Mouse (Mus musculus) midbrain, postnatal 0 days (tissue): ENCODE measurements around the gene Noct. TPM values are rescaled to one million over a fixed set of nuclear protein-coding genes. Genes with fewer than 3 reads are reported as not detected.
"Not testable (repeated sequence)": the region's sequence is repeated elsewhere in the genome, so short reads cannot be mapped to it uniquely, and the experiment has no call there.

Source experiments
- ATAC-seq: fragments of 200-750 bp; cut with Nextera tagmentation; 2 replicates; pipeline ENCODE4 v1.8.0; 2017; ENCODE audit warnings: moderate number of reproducible peaks, mild to moderate bottlenecking, moderate TSS enrichment, moderate library complexity; ENCODE audit not compliant: low FRiP score
- DNase-seq: peaks from one replicate; pipeline ENCODE4 v3.0.0-alpha.2; 2015; ENCODE audit warnings: low spot score
- H3K27ac ChIP-seq: fragments of 300-500 bp; sonication (generic); 2 replicates; pipeline ENCODE4 v1.5.1; 2014; ENCODE audit warnings: low read depth, mild to moderate bottlenecking, low read length, mixed read lengths
- H3K27me3 ChIP-seq: fragments of 300-500 bp; sonication (generic); 2 replicates; pipeline ENCODE4 v1.6.1; 2014; ENCODE audit warnings: low read length, control low read depth, mixed read lengths; ENCODE audit not compliant: insufficient read depth
- H3K36me3 ChIP-seq: fragments of 300-500 bp; sonication (generic); 2 replicates; pipeline ENCODE4 v1.6.1; 2014; ENCODE audit warnings: low read length, control low read depth, mixed read lengths; ENCODE audit not compliant: insufficient read depth
- H3K4me1 ChIP-seq: fragments of 300-500 bp; sonication (generic); 2 replicates; pipeline ENCODE4 v1.6.1; 2014; ENCODE audit warnings: mild to moderate bottlenecking, control low read depth, antibody characterized with exemption, low read length, mixed read lengths; ENCODE audit not compliant: insufficient read depth
- H3K4me2 ChIP-seq: fragments of 300-500 bp; sonication (generic); 2 replicates; pipeline ENCODE4 v1.6.1; 2014; ENCODE audit warnings: low read depth, mild to moderate bottlenecking, low read length, mixed read lengths; ENCODE audit not compliant: poor library complexity, severe bottlenecking
- H3K4me3 ChIP-seq: fragments of 300-500 bp; sonication (generic); 2 replicates; pipeline ENCODE4 v1.5.1; 2014; ENCODE audit warnings: low read depth, mild to moderate bottlenecking, low read length, moderate library complexity
- H3K9ac ChIP-seq: fragments of 300-500 bp; sonication (generic); replicated peaks from 2 replicates; pipeline ENCODE4 v1.6.1; 2014; ENCODE audit warnings: mild to moderate bottlenecking, low read length, moderate library complexity, mixed read lengths; ENCODE audit not compliant: poor library complexity, severe bottlenecking
- H3K9me3 ChIP-seq: fragments of 300-500 bp; sonication (generic); 2 replicates; pipeline ENCODE4 v1.6.1; 2016; ENCODE audit warnings: low read length, control low read depth
- CTCF ChIP-seq: IDR thresholded peaks from 2 replicates; pipeline ENCODE4 v1.5.1; 2016; ENCODE audit warnings: antibody characterized with exemption, mild to moderate bottlenecking
- WGBS: fragments of 180-500 bp; shearing (Covaris S2); extraction: QIAGEN DNeasy Blood & Tissue Kit; methylation state at CpG from one replicate; pipeline ENCODE4 v1.1.7; 2014; 5-methylcytosine and 5-hydroxymethylcytosine counted together
- polyA plus RNA-seq: library from polyadenylated mRNA; unstranded; fragments of >200 nt; fragmentation: Nextera tagmentation; extraction: Ambion mirVana; gene quantifications from 2 replicates; pipeline ENCODE4 v1.2.1, GENCODE M21; 2015
- total RNA-seq: library from RNA; depleted of rRNA; stranded (reverse); fragments of >200 nt; gene quantifications from 2 replicates; pipeline ENCODE4 v1.2.3, GENCODE M21; 2014

Gene Noct
- total and polyA plus RNA-seq, 2 experiments from 2014 or later: 36.7 to 50.0 TPM

DNA sequence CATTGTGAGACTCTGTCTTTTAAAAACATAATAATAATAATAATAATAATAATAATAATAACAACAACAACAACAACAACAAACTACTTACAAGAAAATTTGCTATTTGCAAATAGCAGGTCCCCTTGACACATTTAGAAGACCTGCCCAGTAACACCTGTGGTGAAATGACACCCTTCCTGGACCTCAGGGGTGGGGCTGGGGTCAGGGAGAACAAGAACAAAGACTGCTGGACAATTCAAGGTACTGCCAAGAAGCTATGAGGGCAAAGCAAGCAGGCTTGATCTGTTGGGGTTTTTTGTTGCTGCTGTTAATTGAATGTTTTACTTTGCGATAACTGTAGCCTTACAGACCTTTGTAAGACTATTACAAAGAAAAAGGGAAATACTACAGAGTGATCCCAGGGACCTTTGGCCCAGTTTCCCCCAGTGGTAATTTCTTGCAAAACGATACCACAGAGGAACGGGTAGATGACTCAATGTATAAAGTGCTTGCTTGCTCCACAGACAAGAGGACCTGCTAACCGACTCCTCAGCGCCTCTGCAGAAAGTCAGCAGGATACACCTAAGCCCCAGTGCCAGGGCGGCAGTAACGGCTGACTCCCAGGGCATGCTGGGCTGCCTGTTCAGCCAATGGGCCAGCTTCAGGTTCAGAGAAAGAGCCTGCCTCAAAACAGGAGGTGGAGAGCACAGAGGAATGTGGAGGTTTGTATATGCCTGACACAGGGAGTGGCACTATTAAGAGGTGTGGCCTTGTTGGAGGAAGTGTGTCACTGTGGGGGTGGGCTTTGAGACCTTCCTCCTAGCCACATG is 14.5 kb upstream of the Noct start:
- Histone ChIP-seq H3K9me3 (no peaks in the 10 kb centered on the region), H3K4me1 (no peaks in the 10 kb centered on the region), H3K4me3 (no peak overlapping the region), H3K4me2 (no peak overlapping the region), H3K9ac (no peak overlapping the region), H3K27me3 (no peaks in the 10 kb centered on the region), H3K36me3 (no peaks in the 10 kb centered on the region), H3K27ac (no peak overlapping the region)
- TF ChIP-seq CTCF: no peak
- DNase-seq: no peak
- no peak for ATAC-seq
- 87% methylated on average over 7 of the region's 7 CpGs for WGBS

DNA sequence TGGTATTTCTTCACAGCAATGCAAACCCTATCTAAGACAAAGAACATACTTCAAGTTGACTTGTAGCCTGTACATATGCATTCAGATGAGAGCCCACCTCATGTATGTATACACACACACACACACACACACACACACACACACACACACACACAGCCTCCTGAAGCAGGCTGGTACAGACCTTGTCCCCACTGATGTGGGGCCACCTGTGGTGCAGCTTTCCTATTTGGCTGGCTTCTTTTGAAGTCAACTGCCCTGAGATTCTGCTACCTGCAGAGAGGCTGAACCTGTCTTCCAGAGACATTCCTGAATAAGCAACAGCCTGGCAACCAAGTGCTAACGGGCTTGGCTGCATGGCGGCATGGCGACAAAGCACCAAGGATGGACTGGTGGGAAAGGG is 13.8 kb upstream of the Noct start:
- H3K27ac ChIP-seq: no peak overlapping the region
- H3K9ac ChIP-seq: no peak overlapping the region
- no peaks in the 10 kb centered on the region for H3K4me1 ChIP-seq
- no peak overlapping the region for H3K4me2 ChIP-seq
- no peaks in the 10 kb centered on the region for H3K27me3 ChIP-seq
- ATAC-seq: no peak
- WGBS: 88% methylated on average over 3 of the region's 3 CpGs
- H3K9me3 ChIP-seq: no peaks in the 10 kb centered on the region
- H3K4me3 ChIP-seq: no peak overlapping the region
- TF ChIP-seq CTCF: no peak
- no peak for DNase-seq
- no peaks in the 10 kb centered on the region for H3K36me3 ChIP-seq

DNA sequence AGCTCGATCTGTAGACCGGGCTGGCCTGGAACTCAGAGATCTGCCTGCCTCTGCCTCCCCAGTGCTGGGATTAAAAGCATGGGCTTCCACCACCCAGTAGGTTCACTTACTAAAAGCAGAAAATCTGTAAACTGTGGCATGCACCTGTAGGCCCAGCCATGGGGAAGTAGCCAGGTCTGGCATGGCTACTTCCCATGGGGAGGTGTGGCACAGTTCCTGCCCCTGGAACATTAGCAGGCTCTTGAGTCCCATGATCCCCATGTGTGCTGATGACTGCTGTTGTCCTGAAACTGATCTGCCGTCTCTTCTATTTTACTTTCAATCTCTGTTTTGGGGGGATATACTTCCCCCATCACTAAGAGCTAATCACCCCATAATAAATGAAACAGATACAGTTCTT is 11.1 kb upstream of the Noct start:
- no peak overlapping the region for H3K4me2 ChIP-seq
- H3K27me3 ChIP-seq: no peaks in the 10 kb centered on the region
- 98% methylated on average over 3 of the region's 3 CpGs for WGBS
- no peak overlapping the region for H3K9ac ChIP-seq
- DNase-seq: no peak
- no peak overlapping the region for H3K4me3 ChIP-seq
- no peaks in the 10 kb centered on the region for H3K4me1 ChIP-seq
- H3K27ac ChIP-seq: no peak overlapping the region
- no peaks in the 10 kb centered on the region for H3K9me3 ChIP-seq
- H3K36me3 ChIP-seq: no peaks in the 10 kb centered on the region
- no peak for ATAC-seq
- TF ChIP-seq CTCF: no peak

DNA sequence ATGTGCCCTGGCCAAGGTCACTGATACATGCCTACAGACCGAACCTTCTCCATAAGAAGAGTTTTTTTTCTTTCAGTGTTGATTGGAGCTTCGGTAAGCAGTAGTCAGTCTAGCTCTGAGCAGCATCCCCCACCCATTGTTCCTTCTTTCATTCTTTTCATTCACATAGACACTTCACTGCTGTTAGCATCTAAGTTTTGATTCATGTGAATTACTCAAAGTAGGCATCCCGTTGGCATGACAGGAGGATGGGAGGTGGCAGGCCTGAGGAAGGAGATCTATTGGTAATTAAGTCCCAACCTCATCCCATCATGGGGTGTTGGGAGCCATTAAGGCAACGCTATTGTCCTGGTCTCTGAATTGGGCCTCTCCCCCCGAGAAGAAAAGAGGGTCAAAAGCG is 8.6 kb upstream of the Noct start:
- Histone ChIP-seq H3K27me3 (no peaks in the 10 kb centered on the region), H3K9ac (no peak overlapping the region), H3K36me3 (no peaks in the 10 kb centered on the region), H3K27ac (no peak overlapping the region), H3K9me3 (no peaks in the 10 kb centered on the region), H3K4me3 (no peak overlapping the region), H3K4me2 (no peak overlapping the region), H3K4me1 (no peaks in the 10 kb centered on the region)
- no peak for TF ChIP-seq CTCF
- 96% methylated on average over 6 of the region's 6 CpGs for WGBS
- DNase-seq: no peak
- ATAC-seq: no peak

DNA sequence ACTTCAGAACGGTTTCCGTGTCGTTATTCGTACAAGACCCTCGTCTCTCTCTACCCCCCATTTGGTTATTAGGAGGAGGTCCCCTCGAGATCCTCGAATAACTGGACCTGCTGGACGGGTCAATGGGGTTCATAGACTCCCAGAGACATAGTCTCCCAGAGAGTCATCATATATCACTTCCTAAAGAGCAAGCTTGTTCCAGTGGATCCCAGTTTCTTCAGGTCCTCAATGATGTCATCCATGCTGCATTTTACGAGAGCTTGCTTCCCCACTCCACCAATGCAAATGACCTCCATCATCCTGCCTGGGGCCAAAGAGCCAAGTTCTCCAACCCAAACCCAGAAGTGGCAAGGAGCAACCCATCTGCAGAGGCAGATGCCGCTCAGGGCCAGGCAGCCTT is 7.9 kb upstream of the Noct start:
- not testable (repeated sequence) for H3K4me2 ChIP-seq, H3K4me3 ChIP-seq, H3K36me3 ChIP-seq, ATAC-seq, H3K9me3 ChIP-seq, H3K4me1 ChIP-seq, H3K9ac ChIP-seq, H3K27me3 ChIP-seq, DNase-seq, H3K27ac ChIP-seq
- WGBS: 64% methylated on average over 5 of the region's 10 CpGs

DNA sequence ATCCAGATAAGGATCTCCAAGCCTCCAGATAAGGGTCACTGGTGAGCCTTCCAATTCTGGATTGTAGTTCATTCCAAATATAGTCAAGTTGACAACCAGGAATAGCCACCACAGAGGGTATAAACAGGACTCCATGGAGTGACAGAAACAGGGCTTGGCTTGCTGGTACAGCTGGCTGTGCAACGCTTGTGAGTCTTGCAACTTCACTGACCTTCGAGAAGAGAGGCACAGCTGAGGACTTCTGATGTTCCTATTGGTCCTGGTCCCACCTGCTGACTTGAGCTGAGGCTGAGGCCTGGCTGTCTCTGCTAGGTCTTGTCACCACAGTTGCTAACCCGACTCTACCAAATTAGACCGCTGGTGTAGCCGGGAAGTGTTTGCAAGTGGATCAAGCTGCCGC is 5.9 kb upstream of the Noct start:
- not testable (repeated sequence) for H3K9me3 ChIP-seq, H3K27me3 ChIP-seq, H3K4me1 ChIP-seq, H3K9ac ChIP-seq, H3K4me2 ChIP-seq, H3K36me3 ChIP-seq, H3K27ac ChIP-seq, DNase-seq, ATAC-seq, H3K4me3 ChIP-seq
- 92% methylated on average over 6 of the region's 6 CpGs for WGBS
